Mouse (Mus musculus): ENCODE data around the gene Pacsin2.
"Not testable (repeated sequence)": the region's sequence is repeated elsewhere in the genome, so short reads cannot be mapped to it uniquely, and the experiment has no call there.

The Pacsin2 gene

GRCm38 (mm10) chr15:83374076-83374475, 90.3 kb downstream of the Pacsin2 start:
- DNase-seq (ENCODE audit: low spot score): no peak

- DNase-seq (ENCODE audit: low spot score): not testable (repeated sequence)
Measured at GRCm38 (mm10) chr15:83368702-83369101, 95.7 kb downstream of the Pacsin2 start.

GRCm38 (mm10) chr15:83368261-83368660, 96.1 kb downstream of the Pacsin2 start:
- DNase-seq (ENCODE audit: low spot score): no peak

- peak; percentile 84 for DNase-seq (ENCODE audit: low spot score)
Measured at GRCm38 (mm10) chr15:83366933-83367552, 97.4 kb downstream of the Pacsin2 start.

- no peak for DNase-seq (ENCODE audit: low spot score)
Measured at GRCm38 (mm10) chr15:83365697-83366096, 98.7 kb downstream of the Pacsin2 start.

GRCm38 (mm10) chr15:83364194-83364593, 100.2 kb downstream of the Pacsin2 start:
- peak; percentile 56 for DNase-seq (ENCODE audit: low spot score)

- peak; percentile 65 for DNase-seq (ENCODE audit: low spot score)
Measured at GRCm38 (mm10) chr15:83362813-83363212, 101.6 kb downstream of the Pacsin2 start.

- DNase-seq (ENCODE audit: low spot score): not testable (repeated sequence)
Measured at GRCm38 (mm10) chr15:83360899-83361298, 103.5 kb downstream of the Pacsin2 start.

GRCm38 (mm10) chr15:83360140-83360539, 104.3 kb downstream of the Pacsin2 start:
- DNase-seq (ENCODE audit: low spot score): no peak

- no peak for DNase-seq (ENCODE audit: low spot score)
Measured at GRCm38 (mm10) chr15:83358476-83358875, 105.9 kb downstream of the Pacsin2 start.

- no peak for DNase-seq (ENCODE audit: low spot score)
Measured at GRCm38 (mm10) chr15:83351546-83351945, 112.9 kb downstream of the Pacsin2 start.

- no peak for DNase-seq (ENCODE audit: low spot score)
Measured at GRCm38 (mm10) chr15:83350859-83351258, 113.5 kb downstream of the Pacsin2 start.

GRCm38 (mm10) chr15:83349954-83350711, 114.3 kb downstream of the Pacsin2 start, which contains the start of gene Arfgap3:
Arfgap3 (minus strand) TSS chr15:83350247.
- peak; percentile 90 for DNase-seq (ENCODE audit: low spot score)

- no peak for DNase-seq (ENCODE audit: low spot score)
Measured at GRCm38 (mm10) chr15:83349225-83349953, 115.0 kb downstream of the Pacsin2 start.

- DNase-seq (ENCODE audit: low spot score): no peak
Measured at GRCm38 (mm10) chr15:83348747-83349146, 115.7 kb downstream of the Pacsin2 start.

GRCm38 (mm10) chr15:83345898-83346529, 118.4 kb downstream of the Pacsin2 start:
- DNase-seq (ENCODE audit: low spot score): no peak

- no peak for DNase-seq (ENCODE audit: low spot score)
Measured at GRCm38 (mm10) chr15:83344956-83345355, 119.5 kb downstream of the Pacsin2 start.

GRCm38 (mm10) chr15:83344157-83344556, 120.2 kb downstream of the Pacsin2 start:
- DNase-seq (ENCODE audit: low spot score): peak; percentile 51

- DNase-seq (ENCODE audit: low spot score): no peak
Measured at GRCm38 (mm10) chr15:83338908-83339307, 125.5 kb downstream of the Pacsin2 start.

- no peak for DNase-seq (ENCODE audit: low spot score)
Measured at GRCm38 (mm10) chr15:83337903-83338870, 126.2 kb downstream of the Pacsin2 start.

GRCm38 (mm10) chr15:83332373-83332772, 132.0 kb downstream of the Pacsin2 start:
- DNase-seq (ENCODE audit: low spot score): no peak
